Mouse (Mus musculus): ENCODE results near the gene Rhox3e.
"Not testable (repeated sequence)": the region's sequence is repeated elsewhere in the genome, so short reads cannot be mapped to it uniquely, and the experiment has no call there.

Rhox3e gene

GRCm38 (mm10) chrX:37541719-37542118 is at the start of gene Rhox3e:
Gene Rhox3e, plus strand, starts transcription at chrX:37542019.
- not testable (repeated sequence) for DNase-seq (ENCODE audit: low spot score in 2 of 2)

- DNase-seq (ENCODE audit: low spot score in 2 of 2) = not testable (repeated sequence)
These were observed 27.8 kb upstream of the Rhox3e start, which contains the start of gene Rhox4d for GRCm38 (mm10) chrX:37514059-37514458. Gene Rhox4d, plus strand, starts transcription at chrX:37514359.

GRCm38 (mm10) chrX:37530152-37530551 is 11.7 kb upstream of the Rhox3e start, which contains the start of gene Rhox2e:
Gene Rhox2e, plus strand, starts transcription at chrX:37530452.
- DNase-seq (ENCODE audit: low spot score in 2 of 2) = not testable (repeated sequence)

- DNase-seq (ENCODE audit: low spot score in 2 of 2) = not testable (repeated sequence)
These were observed 15.3 kb downstream of the Rhox3e start, which contains the start of gene Rhox4e for GRCm38 (mm10) chrX:37557112-37557511. Gene Rhox4e, plus strand, starts transcription at chrX:37557412.

- DNase-seq (ENCODE audit: low spot score in 2 of 2) = not testable (repeated sequence)
These were observed 29.3 kb downstream of the Rhox3e start, which contains the start of gene Rhox2f for GRCm38 (mm10) chrX:37571105-37571504. Gene Rhox2f, plus strand, starts transcription at chrX:37571405.

GRCm38 (mm10) chrX:37572638-37573037 is 30.8 kb downstream of the Rhox3e start:
- not testable (repeated sequence) for DNase-seq (ENCODE audit: low spot score in 2 of 2)

GRCm38 (mm10) chrX:37580692-37581091 is 38.9 kb downstream of the Rhox3e start, which contains the start of gene Rhox3f:
Gene Rhox3f, plus strand, starts transcription at chrX:37580992.
- DNase-seq (ENCODE audit: low spot score in 2 of 2) = not testable (repeated sequence)
